Mouse (Mus musculus) heart, embryonic 16.5 days (tissue): ENCODE data around the gene Nfkbid. TPM values are rescaled to one million over a fixed set of nuclear protein-coding genes. Genes with fewer than 3 reads are reported as not detected.

Experiments used
- ATAC-seq: fragments of 200-750 bp; cut with Nextera tagmentation; replicated peaks from 2 replicates; pipeline ENCODE4 v1.8.0; 2017; ENCODE audit warnings: moderate number of reproducible peaks; ENCODE audit not compliant: insufficient read depth, low FRiP score; ENCODE audit errors: extremely low read depth
- H3K27ac ChIP-seq: fragments of 300-500 bp; sonication (generic); 2 replicates; pipeline ENCODE4 v1.5.1; 2014; ENCODE audit warnings: mild to moderate bottlenecking, low read length, control low read depth, moderate library complexity
- H3K27me3 ChIP-seq: fragments of 300-500 bp; sonication (generic); 2 replicates; pipeline ENCODE4 v1.6.1; 2014; ENCODE audit warnings: low read length, mixed read lengths; ENCODE audit not compliant: control insufficient read depth, insufficient read depth
- H3K36me3 ChIP-seq: fragments of 300-500 bp; sonication (generic); 2 replicates; pipeline ENCODE4 v1.6.1; 2014; ENCODE audit not compliant: control insufficient read depth, insufficient read depth
- H3K4me1 ChIP-seq: fragments of 300-500 bp; sonication (generic); 2 replicates; pipeline ENCODE4 v1.6.1; 2014; ENCODE audit warnings: low read length, mixed read lengths; ENCODE audit not compliant: control insufficient read depth, insufficient read depth
- H3K4me2 ChIP-seq: fragments of 300-500 bp; sonication (generic); 2 replicates; pipeline ENCODE4 v1.6.1; 2014; ENCODE audit warnings: low read depth, mild to moderate bottlenecking, control low read depth, low read length
- H3K4me3 ChIP-seq: fragments of 300-500 bp; sonication (generic); 2 replicates; pipeline ENCODE4 v1.5.1; 2014; ENCODE audit warnings: mild to moderate bottlenecking, control low read depth, low read length
- H3K9ac ChIP-seq: fragments of 300-500 bp; sonication (generic); 2 replicates; pipeline ENCODE4 v1.6.1; 2014; ENCODE audit warnings: low read length, control low read depth
- H3K9me3 ChIP-seq: fragments of 300-500 bp; sonication (generic); replicated peaks from 2 replicates; pipeline ENCODE4 v1.6.1; 2016; ENCODE audit warnings: low read length; ENCODE audit not compliant: control insufficient read depth
- WGBS: fragments of 180-500 bp; shearing (Covaris S2); extraction: QIAGEN DNeasy Blood & Tissue Kit; methylation state at CpG from one replicate; pipeline ENCODE4 v1.1.7; 2014; 5-methylcytosine and 5-hydroxymethylcytosine counted together
- polyA plus RNA-seq: library from polyadenylated mRNA; unstranded; fragments of >200 nt; fragmentation: Nextera tagmentation; extraction: Ambion mirVana; gene quantifications from 2 replicates; pipeline ENCODE4 v1.2.1, GENCODE M21; 2015

The Nfkbid gene
- 1.7 and 1.8 TPM in 2 replicates for polyA plus RNA-seq

DNA sequence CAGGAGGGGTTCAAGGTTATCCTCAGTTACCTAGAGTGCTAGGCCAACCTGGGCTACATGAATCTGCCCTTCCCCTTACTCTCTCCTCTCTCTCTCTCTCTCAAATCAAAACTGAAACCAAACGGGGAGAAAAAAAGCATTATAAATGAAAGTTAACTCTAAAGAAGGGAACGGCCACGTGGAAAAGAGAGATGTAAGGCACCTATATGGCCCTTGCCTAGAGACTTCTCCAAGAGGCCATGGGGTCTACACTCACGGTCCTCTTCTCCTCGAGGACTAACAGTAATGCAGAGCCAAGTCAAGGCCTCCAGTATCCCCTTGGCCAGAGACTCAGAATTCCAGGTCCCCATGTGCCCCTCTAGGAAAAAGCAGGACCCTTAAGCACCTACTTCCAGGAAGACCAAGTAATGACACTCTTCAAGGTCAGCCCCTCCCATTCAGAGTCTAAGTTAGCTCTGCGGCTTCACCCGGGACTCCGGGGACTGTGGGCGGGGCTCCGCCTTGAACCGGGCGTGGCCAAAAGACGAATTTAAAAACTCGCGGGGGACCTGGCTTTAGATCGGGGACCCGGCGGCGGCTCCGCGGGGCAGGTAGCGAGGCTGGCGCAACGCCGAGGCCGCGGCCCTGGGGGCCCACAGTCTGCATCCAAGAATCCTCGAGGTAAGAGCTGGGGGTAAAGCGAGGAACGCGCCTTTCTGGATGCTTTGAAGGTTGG, at the start of gene Nfkbid:
Gene Nfkbid (plus strand): TSS at position 558 of the 715 bp plus-strand sequence.
- peaks cover 13% of the 10 kb centered on the region for H3K4me1 ChIP-seq
- H3K27me3 ChIP-seq: peaks cover 5% of the 10 kb centered on the region; the same call in 1 of the 2 replicates
- peak; percentile 65 for ATAC-seq
- peak within 1 kb of the TSS; percentile 66 for H3K4me3 ChIP-seq
- peak within 1 kb of the TSS; percentile 41 for H3K27ac ChIP-seq
- H3K4me2 ChIP-seq: peak within 1 kb of the TSS; percentile 96
- no peaks in the 10 kb centered on the region; the same call in 1 of the 2 replicates for H3K36me3 ChIP-seq
- H3K9ac ChIP-seq: peak within 1 kb of the TSS; percentile 72
- H3K9me3 ChIP-seq: 0 out of 2 replicates have a peak, but pooled peaks cover 4% of the 10 kb centered on the region
- 10% methylated on average over 31 of the region's 31 CpGs for WGBS

DNA sequence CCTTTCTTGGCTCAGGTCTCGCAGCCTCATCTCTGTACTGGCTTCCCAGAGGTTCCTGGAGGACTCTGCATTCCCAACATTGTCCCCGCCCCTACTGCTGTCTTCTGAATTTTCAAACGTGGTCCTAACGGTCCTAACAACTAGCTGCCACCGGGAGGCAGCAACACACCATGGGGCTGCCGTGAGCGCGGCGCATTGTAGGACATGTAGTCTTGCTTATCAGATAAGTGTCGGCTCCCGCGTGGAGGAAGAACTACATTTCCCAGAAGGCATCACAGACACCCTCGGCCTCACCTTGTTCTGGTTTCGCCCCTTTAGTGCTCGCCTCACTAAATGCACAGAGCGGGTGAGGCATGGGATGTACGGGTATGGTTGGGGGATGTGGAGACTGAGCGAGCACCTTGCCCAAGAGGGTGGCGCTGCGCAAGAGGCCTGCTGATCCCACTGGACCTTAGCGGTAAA, 48.0 kb upstream of the Nfkbid start:
- H3K9me3 ChIP-seq: no peaks in the 10 kb centered on the region
- no peak overlapping the region for H3K27ac ChIP-seq
- under 1% methylated on average over 21 of the region's 21 CpGs for WGBS
- peaks cover 3% of the 10 kb centered on the region for H3K4me1 ChIP-seq
- H3K36me3 ChIP-seq: no peaks in the 10 kb centered on the region
- H3K27me3 ChIP-seq: no peaks in the 10 kb centered on the region
- peak overlapping the region; percentile 80 for H3K4me2 ChIP-seq
- peak overlapping the region; percentile 63 for H3K4me3 ChIP-seq
- peak overlapping the region; percentile 73 for H3K9ac ChIP-seq
- peak; percentile 98 for ATAC-seq

- Histone ChIP-seq H3K4me2 (no peak overlapping the region), H3K4me1 (no peaks in the 10 kb centered on the region), H3K9me3 (no peaks in the 10 kb centered on the region), H3K9ac (no peak overlapping the region), H3K36me3 (no peaks in the 10 kb centered on the region), H3K4me3 (no peak overlapping the region), H3K27ac (no peak overlapping the region), H3K27me3 (no peaks in the 10 kb centered on the region)
- 53% methylated on average over 5 of the region's 5 CpGs for WGBS
- ATAC-seq: no peak
These were observed 41.5 kb upstream of the Nfkbid start for GRCm38 (mm10) chr7:30380061-30380460.

DNA sequence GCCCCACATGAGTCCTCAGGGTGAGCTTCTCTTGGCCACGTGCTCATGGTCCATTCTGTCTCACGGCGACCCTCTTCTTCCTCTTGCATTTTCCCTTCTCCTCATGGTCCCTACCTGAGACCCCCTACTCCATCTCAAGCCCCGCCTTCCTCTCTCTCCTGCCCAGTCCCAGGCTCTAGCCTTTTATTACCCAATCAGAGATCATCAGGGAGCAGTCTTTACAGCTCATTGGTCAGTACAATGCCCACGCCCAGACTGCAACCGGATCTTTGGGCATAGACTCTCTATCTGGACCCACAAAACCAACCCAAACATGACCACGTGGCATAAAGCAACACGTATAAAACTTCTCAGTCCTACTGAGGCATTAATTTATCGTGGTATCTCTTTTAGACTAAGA, 37.4 kb upstream of the Nfkbid start:
- H3K4me2 ChIP-seq: no peak overlapping the region
- no peak overlapping the region for H3K9ac ChIP-seq
- no peak overlapping the region for H3K4me3 ChIP-seq
- 77% methylated on average over 9 of the region's 9 CpGs for WGBS
- ATAC-seq: no peak
- no peaks in the 10 kb centered on the region for H3K36me3 ChIP-seq
- H3K9me3 ChIP-seq: no peaks in the 10 kb centered on the region
- no peak overlapping the region for H3K27ac ChIP-seq
- no peaks in the 10 kb centered on the region for H3K27me3 ChIP-seq
- no peaks in the 10 kb centered on the region for H3K4me1 ChIP-seq

- no peaks in the 10 kb centered on the region for H3K36me3 ChIP-seq
- H3K4me2 ChIP-seq: no peak overlapping the region
- no peak overlapping the region for H3K9ac ChIP-seq
- no peak overlapping the region for H3K27ac ChIP-seq
- H3K9me3 ChIP-seq: no peaks in the 10 kb centered on the region
- no peaks in the 10 kb centered on the region for H3K27me3 ChIP-seq
- H3K4me3 ChIP-seq: no peak overlapping the region
- no peaks in the 10 kb centered on the region for H3K4me1 ChIP-seq
- 65% methylated on average over 4 of the region's 4 CpGs for WGBS
- ATAC-seq: no peak
These were observed 28.6 kb upstream of the Nfkbid start for GRCm38 (mm10) chr7:30392746-30393520.

GRCm38 (mm10) chr7:30393631-30394030, 27.9 kb upstream of the Nfkbid start:
- H3K36me3 ChIP-seq: no peaks in the 10 kb centered on the region
- H3K9ac ChIP-seq: peak overlapping the region; percentile 41; the same call in 1 of the 2 replicates
- no peaks in the 10 kb centered on the region for H3K27me3 ChIP-seq
- no peak overlapping the region for H3K4me3 ChIP-seq
- peak overlapping the region; percentile 15; the same call in 1 of the 2 replicates for H3K4me2 ChIP-seq
- WGBS: 76% methylated on average over 4 of the region's 4 CpGs
- H3K4me1 ChIP-seq: no peaks in the 10 kb centered on the region
- no peak for ATAC-seq
- no peaks in the 10 kb centered on the region for H3K9me3 ChIP-seq
- H3K27ac ChIP-seq: peak overlapping the region; percentile 69

GRCm38 (mm10) chr7:30394379-30394778, 27.2 kb upstream of the Nfkbid start:
- no peak overlapping the region for H3K9ac ChIP-seq
- ATAC-seq: peak; percentile 83
- H3K36me3 ChIP-seq: no peaks in the 10 kb centered on the region
- peak overlapping the region; percentile 69 for H3K27ac ChIP-seq
- no peaks in the 10 kb centered on the region for H3K4me1 ChIP-seq
- H3K4me3 ChIP-seq: no peak overlapping the region
- 57% methylated on average over 11 of the region's 11 CpGs for WGBS
- H3K27me3 ChIP-seq: no peaks in the 10 kb centered on the region
- H3K9me3 ChIP-seq: no peaks in the 10 kb centered on the region
- H3K4me2 ChIP-seq: peak overlapping the region; percentile 36; the same call in 1 of the 2 replicates

DNA sequence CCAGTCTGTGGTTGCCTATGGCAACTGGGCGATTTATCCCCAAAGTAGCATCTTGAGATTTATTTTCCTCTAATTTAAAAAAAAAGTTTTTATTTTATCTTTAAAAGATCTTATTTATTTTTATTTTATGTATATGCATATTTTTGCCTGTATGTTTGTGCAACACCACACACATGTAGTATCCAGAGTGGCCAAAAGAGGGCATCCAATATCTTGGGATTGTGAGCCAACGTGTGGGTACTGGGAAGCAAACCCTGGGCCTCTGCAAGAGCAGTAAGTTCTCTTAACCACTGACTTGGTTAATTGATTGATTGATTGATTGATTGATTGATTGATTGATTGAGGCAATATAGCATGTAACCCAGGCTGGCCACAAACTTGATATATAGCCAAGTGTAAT, 26.7 kb upstream of the Nfkbid start:
- H3K36me3 ChIP-seq: no peaks in the 10 kb centered on the region
- WGBS: 38% methylated on average over 2 of the region's 2 CpGs
- no peak overlapping the region for H3K9ac ChIP-seq
- no peak overlapping the region for H3K4me3 ChIP-seq
- H3K27me3 ChIP-seq: no peaks in the 10 kb centered on the region
- H3K4me2 ChIP-seq: peak overlapping the region; percentile 36; the same call in 1 of the 2 replicates
- H3K27ac ChIP-seq: peak overlapping the region; percentile 61; the same call in 1 of the 2 replicates
- no peaks in the 10 kb centered on the region for H3K9me3 ChIP-seq
- ATAC-seq: no peak
- no peaks in the 10 kb centered on the region for H3K4me1 ChIP-seq

DNA sequence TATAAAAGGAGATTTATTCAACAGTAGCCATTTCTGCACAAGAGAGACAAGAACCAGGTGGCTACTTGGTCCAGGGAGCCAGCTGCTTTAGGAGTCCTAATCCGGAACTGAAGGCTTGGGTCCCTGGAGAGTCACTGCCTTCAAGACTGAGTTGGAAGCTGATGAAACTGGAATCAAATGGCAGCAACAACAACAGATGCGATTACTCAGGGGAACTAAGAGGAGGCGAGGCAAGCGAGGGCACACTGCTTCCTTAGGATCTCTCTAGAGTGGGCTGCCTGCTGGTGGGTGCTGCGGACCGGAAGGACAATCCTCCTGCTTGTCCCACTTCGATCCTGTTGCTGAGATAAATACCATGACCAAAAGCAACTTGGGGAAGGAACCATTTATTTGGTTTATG, 21.9 kb upstream of the Nfkbid start:
- H3K4me2 ChIP-seq: no peak overlapping the region
- 53% methylated on average over 7 of the region's 7 CpGs for WGBS
- no peaks in the 10 kb centered on the region for H3K36me3 ChIP-seq
- H3K4me1 ChIP-seq: no peaks in the 10 kb centered on the region
- no peak overlapping the region for H3K4me3 ChIP-seq
- no peak for ATAC-seq
- H3K9me3 ChIP-seq: no peaks in the 10 kb centered on the region
- H3K9ac ChIP-seq: no peak overlapping the region
- no peak overlapping the region for H3K27ac ChIP-seq
- H3K27me3 ChIP-seq: no peaks in the 10 kb centered on the region
